Mouse (Mus musculus) heart, adult 10 weeks (tissue): ENCODE measurements around the gene Vezf1. TPM values are rescaled to one million over a fixed set of nuclear protein-coding genes. Genes with fewer than 3 reads are reported as not detected.

ENCODE experiments used
- polyA plus RNA-seq: library from polyadenylated mRNA; stranded (reverse); fragments of 350-450 nt; fragmentation: Illumina TruSeq; extraction: RNeasy Lipid Tissue Mini Kit (QIAGEN cat#74804); gene quantifications from one replicate; pipeline ENCODE4 v1.2.3, GENCODE M21; 2014; ENCODE audit warnings: low read depth, low replicate concordance

Vezf1 gene
- 43.0 TPM for polyA plus RNA-seq

GRCm38 (mm10) chr11:88067586-88068410 is at the start of gene Vezf1:
Gene Vezf1 (plus strand): TSS chr11:88068279.

GRCm38 (mm10) chr11:88046944-88047794 is 20.9 kb upstream of the Vezf1 start, which contains the start of gene Srsf1:
Gene Srsf1 (plus strand): TSS chr11:88047373.

GRCm38 (mm10) chr11:88098021-88098729 is 30.1 kb downstream of the Vezf1 start, which contains the start of gene Cuedc1:
Gene Cuedc1 (plus strand): TSS chr11:88098058.

Other genes starting within 250 kb of the Vezf1 start
- gene Lpo, start 240.0 kb upstream of the Vezf1 start, polyA plus RNA-seq = not detected
- gene Mks1, start 215.1 kb upstream of the Vezf1 start, polyA plus RNA-seq = 3.6 TPM
- gene Epx, start 192.7 kb upstream of the Vezf1 start, polyA plus RNA-seq = not detected
- not detected for gene Olfr462, start 176.0 kb upstream of the Vezf1 start, polyA plus RNA-seq
- gene Olfr463, start 170.9 kb upstream of the Vezf1 start, polyA plus RNA-seq = not detected
- gene Olfr464, start 147.3 kb upstream of the Vezf1 start, polyA plus RNA-seq = not detected
- 535 TPM for gene Dynll2, start 80.7 kb upstream of the Vezf1 start, polyA plus RNA-seq
- gene Srsf1, start 20.9 kb upstream of the Vezf1 start, polyA plus RNA-seq = 146 TPM
- gene Cuedc1, start 29.8 kb downstream of the Vezf1 start, polyA plus RNA-seq = 51.4 TPM
- gene Mrps23, start 136.1 kb downstream of the Vezf1 start, polyA plus RNA-seq = 229 TPM
- not detected for gene Ccdc182, start 225.8 kb downstream of the Vezf1 start, polyA plus RNA-seq